Mouse (Mus musculus) testis, postnatal 14 days (tissue): ENCODE results near the gene Mki67.
A peak's percentile ranks its signal among the peaks of the same experiment; 100 is the strongest.
"Not testable (repeated sequence)": the region's sequence is repeated elsewhere in the genome, so short reads cannot be mapped to it uniquely, and the experiment has no call there.

ENCODE experiments used
- DNase-seq: peaks from one replicate; pipeline ENCODE4 v3.0.0; 2021; ENCODE audit warnings: low spot score

The Mki67 gene

DNA sequence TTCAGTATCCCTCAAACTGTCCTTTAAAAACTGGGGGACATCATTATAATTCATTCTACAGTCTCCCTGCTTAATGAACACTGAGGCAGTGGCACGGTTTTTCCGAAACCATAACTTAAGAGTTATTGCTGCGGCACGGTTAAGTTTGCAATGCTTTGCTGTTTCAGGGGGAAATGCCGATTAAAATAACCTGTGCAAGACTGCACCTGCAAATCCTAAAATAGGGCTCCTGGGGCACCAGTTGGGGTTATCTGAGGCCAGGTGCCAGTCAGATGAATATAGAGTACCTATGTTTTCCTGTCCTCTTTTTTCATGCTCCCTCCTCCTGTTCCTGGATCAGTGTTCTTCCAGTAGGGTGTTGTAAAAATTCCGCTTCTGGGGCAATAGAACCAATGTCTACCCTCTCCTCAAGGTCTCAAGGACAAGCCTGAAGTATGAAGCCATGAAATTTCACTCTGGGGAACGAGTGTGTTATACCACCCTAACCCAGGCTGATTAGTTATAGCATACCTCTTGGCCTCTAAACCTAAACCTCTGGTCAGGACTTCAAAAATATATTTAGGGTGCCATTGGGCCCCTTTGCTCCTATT lies 902 bp upstream of the Mki67 start:
- no peak for DNase-seq

DNA sequence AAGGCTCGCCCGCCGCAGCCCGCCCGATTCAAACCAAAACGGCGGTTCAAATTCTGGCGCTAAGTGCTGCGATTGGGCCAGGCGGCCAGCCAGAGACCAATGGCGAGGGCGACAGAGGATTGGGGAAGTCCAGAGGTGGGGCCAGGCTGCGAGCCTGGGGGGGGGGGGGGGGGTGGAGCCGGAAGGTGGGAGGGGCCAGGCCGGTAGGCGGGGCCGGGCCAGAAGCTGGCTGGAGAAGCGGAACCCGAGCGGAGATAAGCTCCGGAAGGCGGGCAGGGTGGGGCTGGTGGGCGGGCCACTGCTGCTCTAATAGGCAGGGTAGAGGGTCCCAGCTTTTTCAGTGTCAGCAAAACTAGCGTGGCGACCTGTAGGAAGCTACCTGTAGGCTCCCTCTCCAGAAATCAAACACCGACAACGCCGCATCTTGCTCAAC lies 300 bp upstream of the Mki67 start:
- DNase-seq = peak; percentile 93

DNA sequence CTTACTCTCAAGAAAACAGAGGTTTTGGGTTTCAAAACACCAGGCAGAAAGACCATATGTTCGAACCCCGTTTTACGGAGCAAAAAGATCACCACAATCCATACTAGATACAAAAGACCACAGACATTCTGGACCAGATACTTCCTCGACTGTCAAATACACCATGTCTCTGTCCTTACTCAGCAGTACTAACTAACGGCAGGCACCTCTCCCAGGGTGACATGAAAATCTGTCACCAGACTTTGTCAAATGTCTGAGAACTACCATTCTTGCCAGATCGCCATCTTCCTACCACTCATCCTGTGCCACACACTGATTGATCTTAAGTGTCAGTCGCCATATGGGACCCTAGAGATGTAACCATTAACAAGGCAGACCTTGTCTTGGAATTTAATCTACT lies 995 bp downstream of the Mki67 start:
- no peak for DNase-seq

DNA sequence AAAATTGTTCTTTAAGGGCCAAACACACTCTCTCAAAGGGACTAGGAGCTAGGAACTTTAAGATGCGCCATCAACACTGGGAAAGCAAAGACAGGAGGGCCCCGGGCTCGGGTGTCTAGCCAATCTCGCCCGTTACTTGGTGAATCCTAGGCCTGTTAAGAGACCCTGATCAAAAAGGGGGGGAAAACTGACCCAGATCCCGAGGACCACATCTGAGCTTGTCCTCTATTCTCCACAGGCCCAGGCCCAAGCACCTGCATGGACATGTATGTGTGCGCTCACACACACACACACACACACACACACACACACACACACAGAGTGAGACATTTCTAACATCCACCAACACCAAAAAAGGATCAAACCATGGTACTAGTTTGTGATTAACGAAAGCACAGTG lies 2.8 kb downstream of the Mki67 start:
- DNase-seq = no peak

DNA sequence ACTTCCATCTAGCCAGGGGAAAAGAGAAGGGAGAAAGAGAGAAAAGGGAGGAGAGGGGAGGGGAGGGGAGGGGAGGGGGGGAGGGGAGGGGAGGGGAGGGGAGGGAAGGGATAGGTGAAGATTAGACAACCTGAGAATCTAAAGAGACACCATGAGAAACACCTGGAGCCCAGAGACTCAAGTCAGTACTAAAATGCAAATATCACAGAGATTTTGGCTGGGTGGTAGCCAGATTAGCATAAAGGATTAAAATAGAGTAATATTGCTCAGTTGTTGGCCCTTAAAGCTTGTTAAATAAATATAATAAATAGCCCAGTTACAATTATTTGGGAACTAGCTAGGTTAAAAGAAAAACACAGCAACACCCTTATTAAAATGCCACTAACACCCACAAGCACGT lies 3.6 kb downstream of the Mki67 start:
- DNase-seq = no peak

DNA sequence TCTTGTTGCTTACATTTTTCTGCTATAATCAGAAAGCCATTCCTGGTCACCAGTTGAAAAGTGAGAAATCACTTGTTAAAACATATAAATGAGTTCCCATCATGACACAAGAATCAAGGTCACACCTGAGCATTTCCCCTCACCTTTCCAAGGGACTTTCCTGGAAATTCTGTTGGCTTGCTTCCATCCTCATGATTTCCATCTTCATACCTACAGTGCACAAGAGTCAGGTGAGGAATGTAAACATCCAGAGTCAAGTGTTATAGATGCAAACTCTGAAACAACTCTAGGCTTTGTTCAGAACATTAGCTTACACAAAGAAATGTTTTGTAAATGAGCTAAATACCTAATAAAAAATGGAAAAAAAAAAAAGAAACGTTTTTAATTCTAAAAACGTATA lies 5.5 kb downstream of the Mki67 start:
- DNase-seq = no peak

DNA sequence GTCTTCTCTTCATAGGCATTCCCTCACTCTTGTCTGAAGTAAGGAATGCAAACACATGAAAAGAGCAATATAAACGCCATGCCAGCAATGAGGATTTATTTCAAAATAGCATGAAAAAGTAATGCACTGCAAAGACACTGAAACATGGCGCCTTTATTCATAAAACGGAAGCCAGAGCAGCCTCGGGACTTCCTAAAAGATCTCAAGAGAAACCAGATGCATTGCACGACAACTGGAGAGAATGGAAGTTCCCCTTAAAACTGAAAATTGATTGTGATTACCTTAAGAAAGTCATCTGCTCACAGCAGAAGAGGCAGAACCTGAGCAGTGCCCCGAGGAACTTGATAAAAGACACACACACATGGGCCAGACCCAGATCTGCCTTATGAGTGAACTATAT lies 10.4 kb downstream of the Mki67 start:
- DNase-seq = no peak

DNA sequence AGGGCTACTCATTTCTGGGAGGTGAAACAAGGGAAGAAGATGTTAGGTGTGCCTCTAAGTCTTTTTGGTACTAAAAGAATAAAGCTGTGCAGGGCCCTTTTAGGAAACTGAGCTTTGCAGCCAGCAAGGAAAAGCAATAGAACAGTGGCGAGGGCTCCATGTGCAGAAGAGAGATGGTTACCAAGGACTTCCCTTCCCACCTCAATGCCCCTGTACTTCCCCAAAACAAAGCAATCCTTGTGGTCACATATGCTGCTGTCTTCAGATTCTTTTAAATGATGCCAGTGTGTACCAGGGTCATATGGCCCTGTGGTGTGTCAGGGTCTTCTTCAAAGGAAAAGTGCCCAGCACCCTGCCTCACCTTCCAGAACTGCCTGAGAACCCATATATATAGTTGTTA lies 11.1 kb downstream of the Mki67 start:
- DNase-seq = no peak

DNA sequence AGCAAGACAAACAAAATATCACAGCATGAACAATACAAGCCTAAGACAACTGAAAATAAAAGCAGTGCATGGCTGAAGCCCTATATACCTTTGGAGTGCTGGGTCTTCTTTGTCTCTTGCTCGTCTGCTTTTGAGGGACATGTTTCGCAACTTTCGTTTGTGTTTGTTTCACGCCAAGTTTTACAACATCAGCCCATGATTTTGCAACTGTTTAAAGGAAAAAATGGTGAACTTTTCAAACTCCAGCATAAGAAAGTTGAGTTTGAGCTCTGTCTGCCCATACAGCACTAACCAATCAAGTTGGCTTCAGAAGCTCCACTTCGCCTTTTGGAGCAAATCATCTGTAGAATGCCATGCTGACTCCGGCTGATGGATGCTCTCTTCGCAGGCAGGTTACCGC lies 11.9 kb downstream of the Mki67 start:
- DNase-seq = no peak

DNA sequence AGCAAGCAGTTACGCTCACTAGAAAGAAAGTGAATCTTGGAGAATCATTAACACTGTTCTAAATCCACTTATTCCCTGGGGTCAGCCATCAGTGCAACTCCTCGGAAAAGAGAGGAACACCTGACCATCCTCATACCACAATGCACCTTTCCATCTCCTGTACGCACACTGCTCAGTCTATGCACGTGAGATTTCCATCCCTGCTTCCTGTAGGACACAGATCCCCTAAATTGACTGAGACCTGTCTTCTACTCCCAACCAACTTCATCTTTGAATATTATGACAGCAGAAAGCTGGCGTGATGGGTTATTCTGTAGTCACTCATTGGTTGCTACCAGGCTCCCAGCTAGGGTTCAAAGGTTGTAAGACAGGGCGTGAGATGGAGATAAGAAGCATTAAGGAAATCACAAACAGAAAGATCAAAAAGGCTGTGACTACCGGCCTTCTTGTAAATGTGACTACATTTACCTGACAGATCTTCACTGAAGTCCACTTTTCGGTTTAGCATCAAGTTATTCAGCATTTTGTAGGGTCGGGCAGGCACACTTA lies 12.5 kb downstream of the Mki67 start:
- no peak for DNase-seq

DNA sequence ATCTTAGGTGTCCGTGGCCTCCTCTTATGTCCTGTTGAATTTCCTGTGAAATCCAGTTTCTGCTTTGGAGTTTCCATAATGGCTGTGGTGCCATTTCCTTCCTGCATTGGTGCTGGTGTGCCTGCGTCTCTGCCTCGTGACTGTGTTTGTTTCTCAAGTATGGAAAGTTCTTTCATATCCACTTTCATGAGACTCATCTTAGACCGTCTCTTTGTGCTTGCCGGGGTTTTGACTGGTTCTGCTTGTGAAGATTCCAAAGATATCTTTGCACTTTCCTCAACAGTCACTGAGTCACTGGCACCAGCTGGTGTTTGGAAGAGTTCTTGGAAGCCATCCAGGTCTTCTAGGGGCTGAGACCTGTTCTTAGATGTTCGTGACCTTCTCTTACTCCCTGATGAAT lies 16.8 kb downstream of the Mki67 start:
- not testable (repeated sequence) for DNase-seq

DNA sequence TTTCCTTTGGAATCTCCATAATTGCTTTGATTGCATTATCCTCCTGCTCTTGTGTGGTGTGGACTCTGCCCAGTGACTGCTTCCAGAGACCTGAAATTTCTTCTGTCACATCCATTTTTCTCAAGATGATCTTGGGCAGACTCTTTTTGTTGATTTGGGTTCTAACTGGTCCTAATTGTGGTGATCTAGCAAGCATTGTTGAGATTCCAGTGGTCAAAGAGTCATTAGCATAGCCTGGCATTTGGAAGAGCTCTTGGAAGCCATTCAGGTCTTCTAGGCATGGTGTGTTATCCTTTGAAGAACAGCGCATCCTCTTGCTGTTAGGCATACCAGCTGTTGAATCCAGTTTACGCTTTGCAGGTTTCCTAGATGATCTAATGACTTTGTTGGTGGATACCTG lies 17.8 kb downstream of the Mki67 start:
- no peak for DNase-seq

DNA sequence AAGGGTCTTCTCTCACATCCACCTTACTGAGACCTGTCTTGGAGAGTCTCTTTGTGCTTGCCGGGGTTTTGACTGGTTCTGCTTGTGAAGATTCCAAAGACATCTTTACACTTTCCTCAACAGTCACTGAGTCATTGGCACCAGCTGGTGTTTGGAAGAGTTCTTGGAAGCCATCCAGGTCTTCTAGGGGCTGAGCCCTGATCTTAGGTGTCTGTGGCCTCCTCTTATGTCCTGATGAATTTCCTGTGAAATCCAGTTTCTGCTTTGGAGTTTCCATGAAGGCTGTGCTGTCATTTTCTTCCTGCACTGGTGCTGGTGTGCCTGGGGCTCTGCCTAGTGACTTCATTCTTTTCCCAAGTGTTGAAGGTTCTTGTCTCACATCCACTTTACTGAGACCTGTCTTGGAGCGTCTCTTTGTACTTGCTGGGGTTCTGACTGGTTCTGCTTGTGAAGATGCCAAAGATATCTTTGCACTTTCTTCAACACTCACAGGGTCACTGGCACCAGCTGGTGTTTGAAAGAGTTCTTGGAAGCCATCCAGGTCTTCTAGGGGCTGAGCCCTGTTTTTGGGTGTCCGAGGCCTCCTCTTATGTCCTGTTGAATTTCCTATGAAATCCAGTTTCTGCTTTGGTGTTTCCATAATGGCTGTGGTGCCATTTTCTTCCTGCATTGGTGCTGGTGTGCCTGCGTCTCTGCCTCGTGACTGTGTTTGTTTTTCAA lies 19.0 kb downstream of the Mki67 start:
- DNase-seq = not testable (repeated sequence)

DNA sequence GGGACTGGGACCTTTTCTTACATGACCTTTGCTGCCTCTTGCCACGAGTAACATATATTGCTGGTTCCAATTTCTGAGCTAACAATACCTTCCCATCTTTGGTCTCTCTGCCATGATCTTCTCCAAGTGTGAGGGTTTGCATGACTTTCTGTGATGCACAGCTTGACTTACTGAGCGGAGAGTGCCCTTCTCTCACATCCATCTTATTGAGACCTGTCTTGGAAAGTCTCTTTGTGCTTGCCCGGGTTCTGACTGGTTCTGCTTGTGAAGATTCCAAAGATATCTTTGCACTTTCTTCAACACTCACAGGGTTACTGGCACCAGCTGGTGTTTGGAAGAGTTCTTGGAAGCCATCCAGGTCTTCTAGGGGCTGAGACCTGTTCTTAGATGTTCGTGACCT lies 20.0 kb downstream of the Mki67 start:
- DNase-seq = no peak

DNA sequence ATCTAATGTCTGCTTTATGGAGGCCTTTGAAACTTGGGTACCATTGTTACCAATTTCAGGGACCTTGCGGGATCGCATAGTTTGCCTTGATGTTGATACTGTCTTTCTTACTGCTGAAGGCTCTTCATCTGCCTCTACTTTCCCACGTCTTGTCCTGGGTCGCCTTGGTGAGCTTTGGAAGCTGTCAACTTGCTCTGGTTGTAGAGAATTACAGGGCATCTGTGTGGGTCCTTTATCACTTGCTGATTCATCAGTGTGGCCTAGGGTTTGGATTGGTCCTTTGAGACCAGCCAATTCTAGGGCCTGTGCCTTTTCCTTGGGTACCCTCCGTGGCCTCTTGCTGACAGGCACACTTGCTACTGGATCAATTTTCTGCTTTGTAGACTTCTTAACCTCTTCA lies 21.4 kb downstream of the Mki67 start:
- no peak for DNase-seq

DNA sequence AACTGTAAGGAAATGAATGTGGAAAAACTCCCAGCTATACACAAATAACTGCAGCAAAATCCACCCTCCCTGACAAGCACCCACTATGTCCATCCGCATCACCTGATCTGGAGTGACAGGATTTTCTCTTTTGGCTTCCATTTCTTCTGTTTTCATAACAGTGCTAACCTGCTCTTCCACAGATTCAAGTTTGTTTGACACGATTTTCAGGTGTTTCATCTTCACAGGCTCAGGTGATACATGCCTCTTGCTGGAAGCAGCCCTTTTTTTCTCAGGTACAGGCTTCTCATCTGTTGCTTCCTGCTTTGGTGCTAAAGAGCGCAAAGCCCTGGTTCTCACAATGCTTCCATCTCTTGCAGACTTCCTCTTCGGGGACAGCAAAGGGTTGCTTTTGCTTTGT lies 22.0 kb downstream of the Mki67 start:
- DNase-seq = no peak

DNA sequence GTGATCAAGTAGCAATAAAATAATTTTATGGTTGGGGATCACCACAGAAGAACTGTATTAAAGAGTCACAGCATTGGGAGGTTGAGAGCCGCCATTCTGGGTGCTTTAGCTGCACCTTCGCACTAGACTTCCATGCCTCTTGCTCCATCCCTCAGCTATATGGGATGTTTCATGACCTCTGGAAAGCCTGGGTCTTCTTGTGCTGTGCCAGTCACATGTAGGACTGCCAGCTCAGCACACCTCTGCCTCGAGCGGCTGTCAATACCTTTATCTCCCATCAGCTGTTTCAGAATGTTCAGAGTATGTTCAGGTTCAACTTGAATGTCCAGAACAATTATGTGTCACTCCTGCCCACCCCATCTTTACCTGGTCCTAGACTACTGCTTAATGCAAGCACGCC lies 24.2 kb downstream of the Mki67 start:
- no peak for DNase-seq

DNA sequence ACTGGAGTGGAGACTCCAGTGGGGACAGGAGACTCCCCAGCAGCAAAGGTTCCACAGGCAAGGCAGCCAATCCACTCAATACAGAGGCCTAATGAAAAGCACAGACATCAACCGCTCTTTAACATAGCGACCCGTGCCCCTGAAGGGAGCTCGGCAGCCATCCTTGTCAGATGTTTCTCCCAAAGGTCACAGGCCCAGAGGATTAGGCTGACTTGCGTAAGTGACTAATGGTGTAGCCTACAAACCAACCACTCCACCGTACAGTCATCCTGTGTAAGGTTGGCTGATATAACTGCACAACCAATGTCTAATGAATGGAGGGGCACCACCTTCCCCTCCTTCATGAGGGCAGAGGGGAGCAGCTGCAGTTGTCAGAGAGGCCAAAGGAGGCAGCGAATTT lies 26.8 kb downstream of the Mki67 start:
- DNase-seq = no peak

DNA sequence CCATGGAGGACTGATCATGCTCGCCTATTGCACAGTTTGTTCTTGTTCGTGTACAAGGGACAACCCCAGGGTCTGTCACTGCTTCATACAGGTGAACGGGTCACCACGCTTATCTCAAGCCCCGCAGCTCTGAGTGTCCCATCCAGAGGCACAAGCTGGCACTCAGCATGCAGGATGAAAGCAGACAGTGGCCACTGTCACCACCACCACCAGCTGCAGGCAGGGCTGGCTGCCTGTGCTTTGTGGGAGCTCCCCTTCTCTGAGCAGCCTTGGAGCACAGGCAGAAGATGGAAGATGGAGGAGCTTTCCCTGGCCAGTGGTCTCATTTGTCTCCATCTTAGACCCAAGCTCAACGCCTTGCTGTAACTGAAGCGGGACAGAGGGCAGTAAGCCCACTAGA lies 31.2 kb downstream of the Mki67 start:
- DNase-seq = no peak

DNA sequence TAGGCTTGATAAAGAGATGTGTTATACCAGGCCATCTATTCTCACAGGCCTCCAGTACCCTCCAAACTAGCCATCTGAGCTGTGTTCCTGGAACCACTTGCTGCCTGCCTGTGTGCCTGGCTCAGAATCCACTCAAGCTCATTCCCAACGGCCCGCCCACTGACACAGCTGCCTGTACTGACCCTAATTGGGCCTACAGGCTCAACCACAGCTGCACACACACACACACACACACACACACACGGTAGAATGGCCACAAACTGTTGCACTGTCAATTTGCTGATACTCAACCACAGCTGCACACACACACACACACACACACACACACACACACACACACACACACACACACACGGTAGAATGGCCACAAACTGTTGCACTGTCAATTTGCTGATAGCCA lies 32.1 kb downstream of the Mki67 start:
- DNase-seq = not testable (repeated sequence)

DNA sequence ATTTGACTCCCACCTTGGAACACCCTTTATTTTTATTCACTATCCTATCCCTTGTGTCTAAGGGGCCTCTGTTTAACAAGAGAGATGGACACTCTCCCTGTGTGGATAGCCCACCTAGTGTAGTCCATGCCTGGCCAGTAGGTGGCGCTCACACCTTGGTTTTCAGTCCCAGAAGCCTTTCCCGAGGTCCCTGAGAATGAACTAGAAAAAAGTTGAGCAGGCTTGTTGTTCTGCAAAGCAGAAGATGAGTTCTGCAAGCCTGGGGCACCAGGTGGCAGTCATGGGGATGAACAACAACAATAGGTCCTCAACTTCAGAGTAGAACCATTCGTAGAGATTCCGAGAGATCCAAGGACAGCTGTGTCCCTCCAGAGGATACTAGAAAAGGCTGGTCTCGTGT lies 35.8 kb downstream of the Mki67 start:
- peak; percentile 33 for DNase-seq

DNA sequence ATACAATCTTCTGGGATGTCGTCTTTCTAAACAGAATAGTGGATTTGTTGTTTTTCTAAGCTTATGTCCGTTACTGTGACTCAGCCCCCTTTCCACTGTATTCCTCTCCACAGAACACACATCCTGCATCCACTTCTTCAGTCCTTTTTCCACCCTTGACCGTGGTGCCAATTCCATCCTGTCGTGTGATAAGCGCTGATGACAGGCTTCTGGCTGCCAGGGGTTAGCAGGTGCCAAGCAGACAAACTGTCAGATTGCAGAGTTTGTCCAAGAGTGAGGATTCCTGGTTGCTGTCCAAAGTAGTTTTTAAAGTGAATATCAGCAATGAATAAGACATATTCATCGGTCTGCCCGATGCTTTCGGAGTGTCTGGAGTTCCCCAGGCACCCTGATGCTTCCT lies 39.4 kb downstream of the Mki67 start:
- DNase-seq = no peak

DNA sequence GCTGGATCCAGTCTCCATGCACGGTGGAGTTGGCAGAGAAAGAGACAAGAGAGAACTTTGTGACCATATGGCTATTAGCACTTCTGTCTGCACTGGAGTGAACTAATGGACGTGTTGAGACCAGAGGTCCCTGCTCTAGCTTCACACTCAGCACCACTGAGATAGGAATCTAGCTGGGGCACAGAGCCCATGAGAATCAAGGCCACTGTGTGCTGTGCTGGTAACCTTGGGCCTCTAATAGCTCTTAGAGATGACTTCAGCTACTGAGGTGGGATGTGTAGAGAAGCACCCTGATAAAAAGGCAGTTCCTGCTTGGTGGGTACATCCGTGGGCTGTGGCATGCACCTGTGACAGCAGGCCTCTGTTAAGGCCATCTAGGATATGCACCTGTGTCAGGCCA lies 42.6 kb downstream of the Mki67 start:
- no peak for DNase-seq
